Mouse (Mus musculus): ENCODE measurements around the gene Lemd2.

- TF ChIP-seq POLR2A (IDR thresholded peaks at IDR 0.05; ENCODE audit: insufficient read length, low read depth) (no peak), USF1 (IDR thresholded peaks at IDR 0.05; ENCODE audit: low read depth) (no peak), E2F4 (IDR thresholded peaks at IDR 0.05; ENCODE audit: insufficient read depth) (no peak)
These were observed 7.7 kb upstream of the Lemd2 start for GRCm38 (mm10) chr17:27212006-27212405.
